Mouse (Mus musculus) right cerebral cortex, postnatal 14 days (tissue): ENCODE measurements around the gene Vmn2r10.
"Not testable (repeated sequence)": the region's sequence is repeated elsewhere in the genome, so short reads cannot be mapped to it uniquely, and the experiment has no call there.

ENCODE experiments used
- DNase-seq: peaks from one replicate; pipeline ENCODE4 v3.0.0; 2022

The Vmn2r10 gene

DNA sequence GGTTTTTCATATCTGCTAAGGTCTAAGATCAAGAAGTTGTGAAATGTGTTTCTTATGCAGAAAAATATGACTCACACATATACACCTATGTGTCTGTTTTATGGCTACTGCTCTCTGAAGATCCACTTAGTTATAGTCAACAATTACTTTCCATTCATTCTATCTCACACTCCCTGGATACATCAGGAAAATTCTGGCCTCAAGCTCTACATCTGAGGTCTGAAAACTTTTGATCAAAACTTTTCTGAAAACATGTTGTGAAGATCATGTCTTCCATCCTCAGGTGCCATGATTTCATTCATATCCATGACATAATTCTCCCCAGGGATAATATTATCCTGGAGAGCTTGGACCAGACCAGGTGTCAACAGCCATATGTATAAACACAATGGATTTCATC, at the start of gene Vmn2r10:
Gene Vmn2r10, minus strand, starts transcription at position 101 of the 400 bp plus-strand sequence.
- not testable (repeated sequence) for DNase-seq

DNA sequence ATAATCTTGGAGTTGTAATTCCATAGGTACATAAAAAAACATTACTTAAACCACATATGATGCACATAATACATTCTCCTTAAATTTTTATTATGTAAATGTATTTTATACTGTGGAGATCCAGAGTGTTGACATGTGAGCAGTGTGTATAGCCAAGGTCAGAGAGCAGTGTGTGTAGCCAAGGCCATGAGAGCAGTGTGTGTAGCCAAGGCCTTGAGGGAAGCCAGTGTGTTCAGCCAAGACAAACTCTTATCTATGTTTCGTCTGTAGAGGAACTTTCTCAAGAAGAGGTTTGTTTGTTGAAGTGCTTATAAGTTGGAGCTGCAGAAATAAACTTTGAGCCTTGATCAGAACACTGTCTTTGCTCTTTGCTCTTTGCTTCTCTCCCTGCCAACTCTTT, 49.0 kb upstream of the Vmn2r10 start:
- DNase-seq, result no peak

DNA sequence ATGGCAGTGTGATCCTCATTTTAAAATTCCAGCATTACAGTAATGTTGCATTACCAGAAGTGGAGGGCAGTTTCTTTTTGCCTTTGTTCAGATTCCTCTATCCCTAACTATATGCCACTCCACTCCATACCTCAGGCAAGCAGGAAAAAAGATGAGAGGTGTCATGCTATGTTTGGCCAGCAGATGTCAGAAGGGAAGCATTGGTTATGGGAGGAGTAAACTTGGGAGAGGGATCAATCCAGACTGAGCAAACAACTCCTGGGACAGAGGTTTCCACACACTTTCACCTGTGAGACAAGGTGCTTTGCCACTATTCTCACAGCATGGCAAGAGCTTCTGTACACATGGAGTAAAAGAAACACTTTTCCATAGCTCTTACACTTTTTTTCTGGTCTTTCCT, 26.3 kb upstream of the Vmn2r10 start:
- DNase-seq, result no peak

DNA sequence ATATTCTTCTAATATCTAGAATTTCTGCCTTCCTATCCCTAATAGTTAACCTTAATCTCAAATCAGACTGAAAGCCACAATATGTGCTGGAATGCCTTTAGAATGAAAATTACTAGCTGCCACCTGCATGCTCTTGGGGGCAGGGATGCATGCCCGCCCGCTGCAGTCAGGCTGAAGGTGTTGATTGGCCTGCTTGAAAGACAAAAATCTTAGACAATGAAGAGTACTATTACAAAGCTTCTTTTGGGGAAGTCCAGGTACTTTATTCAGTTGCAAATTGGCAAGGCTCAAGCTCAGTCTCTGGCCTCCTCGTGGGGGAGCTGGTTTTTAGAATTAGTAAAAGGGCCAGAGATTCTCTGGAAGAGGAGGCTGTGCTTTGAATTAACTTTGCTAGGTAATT, 17.4 kb downstream of the Vmn2r10 start:
- DNase-seq, result no peak
